In the genomic region with DNA sequence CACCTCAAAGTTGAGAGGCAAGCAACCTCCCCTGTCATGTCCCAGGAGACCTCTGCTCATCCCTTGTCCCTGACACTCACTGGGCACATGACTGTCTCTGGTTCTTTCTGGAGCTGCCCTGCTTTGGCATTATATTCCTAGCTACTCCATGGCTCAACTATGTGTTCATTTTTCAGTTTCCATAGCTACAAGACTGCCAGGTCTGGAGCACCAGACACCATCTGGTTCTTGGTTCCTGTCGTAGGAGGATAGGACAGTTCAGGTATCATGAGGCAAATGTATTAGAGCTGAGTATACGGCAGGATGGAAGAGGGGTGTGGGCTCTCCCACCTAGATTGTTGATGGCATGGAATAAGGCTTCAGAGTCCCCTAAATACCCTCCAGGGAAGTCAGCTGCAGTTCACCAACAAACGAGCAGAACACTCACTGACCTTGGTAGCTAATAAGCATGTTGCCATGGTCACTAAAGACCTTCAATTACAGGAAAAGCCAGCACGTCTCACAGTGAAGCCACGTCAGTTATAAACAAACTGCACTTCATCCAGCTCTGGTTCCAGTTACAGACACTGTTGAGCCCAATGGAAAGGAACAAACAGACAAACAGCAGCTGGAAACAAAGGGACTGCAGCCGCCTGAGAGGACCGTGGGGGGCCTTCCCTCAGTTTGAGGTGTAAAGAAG, we compare ENCODE assay signal across 10 mouse cellular contexts.
DNase-seq lines count a peak whose midpoint lies in the region; ATAC-seq and TF ChIP-seq lines count a peak whose summit lies in the region.
"Had no signal": no experiment of that assay in that cellular context is flagged by ENCODE, and none has a peak within 500 bp of the region (broad histone marks: within the 10 kb centered on the region; RNA-seq: fewer than 3 reads in every experiment).

No protein-coding gene starts in this region.

- H3K9me3 ChIP-seq in ES-Bruce4 (replicated peaks; ENCODE audit: control insufficient read depth, insufficient read depth, low read length, poor library complexity, severe bottlenecking), result no peaks in the 10 kb centered on the region
- no peaks in the 10 kb centered on the region for H3K9me3 ChIP-seq in forebrain, embryonic 11.5 days (ENCODE audit: control insufficient read depth, low read length)
- no peaks in the 10 kb centered on the region for H3K9me3 ChIP-seq in midbrain, embryonic 11.5 days (ENCODE audit: control insufficient read depth, low read length)

- no peaks in the 10 kb centered on the region for H3K36me3 ChIP-seq in ES-Bruce4 (ENCODE audit: control insufficient read depth, insufficient read depth, low read length, poor library complexity, severe bottlenecking)
- H3K36me3 ChIP-seq in forebrain, embryonic 11.5 days (ENCODE audit: control insufficient read depth, insufficient read depth, low read length), result no peaks in the 10 kb centered on the region
- H3K36me3 ChIP-seq in midbrain, embryonic 11.5 days (ENCODE audit: control insufficient read depth, insufficient read depth, low read length), result no peaks in the 10 kb centered on the region

- DNase-seq in cerebellum, postnatal 25 days, result peak; percentile 36 to 39
- DNase-seq in cerebellum, adult 18-20 months, result no peak
- DNase-seq in forebrain, embryonic 11.5 days (ENCODE audit: low spot score), result peak; percentile 31
- peak; percentile 83 for DNase-seq in midbrain, embryonic 11.5 days (ENCODE audit: low spot score, missing footprints)
- no peak for DNase-seq in spleen, adult 12 weeks (ENCODE audit: low spot score)
- no peak for DNase-seq in T-cell, adult 2 months (ENCODE audit: low spot score)

- H3K27me3 ChIP-seq in ES-Bruce4 (ENCODE audit: control insufficient read depth, insufficient read depth, low read length, poor library complexity, severe bottlenecking), result no peaks in the 10 kb centered on the region
- H3K27me3 ChIP-seq in forebrain, embryonic 11.5 days (ENCODE audit: control insufficient read depth, insufficient read depth, low read length), result no peaks in the 10 kb centered on the region
- H3K27me3 ChIP-seq in midbrain, embryonic 11.5 days (ENCODE audit: control insufficient read depth, insufficient read depth, low read length), result no peaks in the 10 kb centered on the region

- TF ChIP-seq POLR2A in ES-Bruce4 (IDR thresholded peaks at IDR 0.05; ENCODE audit: insufficient read depth, low read length), result no peak

- 0 out of 2 replicates have a peak, but pooled peaks have one; percentile 22 for TF ChIP-seq EP300 in ES-Bruce4 (IDR thresholded peaks at IDR 0.05; ENCODE audit: insufficient read depth, low read depth, low read length)

- no peak overlapping the region for H3K9ac ChIP-seq in ES-Bruce4 (ENCODE audit: low read depth, poor library complexity, severe bottlenecking)
- no peak overlapping the region for H3K9ac ChIP-seq in forebrain, embryonic 11.5 days (ENCODE audit: low read length)
- H3K9ac ChIP-seq in midbrain, embryonic 11.5 days (ENCODE audit: low read length), result no peak overlapping the region
- H3K9ac ChIP-seq: liver, embryonic 14.5 days had no signal

- H3K4me1 ChIP-seq in ES-Bruce4 (ENCODE audit: control insufficient read depth, insufficient read depth, low read length), result peaks cover 7% of the 10 kb centered on the region
- peaks cover 5% of the 10 kb centered on the region; the same call in 1 of the 2 replicates for H3K4me1 ChIP-seq in forebrain, embryonic 11.5 days (replicated peaks; ENCODE audit: control insufficient read depth, insufficient read depth, low read length)
- peaks cover 4% of the 10 kb centered on the region; the same call in 1 of the 2 replicates for H3K4me1 ChIP-seq in midbrain, embryonic 11.5 days (ENCODE audit: control insufficient read depth, insufficient read depth, low read length)

- H3K27ac ChIP-seq in ES-Bruce4 (ENCODE audit: insufficient read depth, low read length), result peak overlapping the region; percentile 89
- H3K27ac ChIP-seq in forebrain, embryonic 11.5 days (ENCODE audit: low read depth, low read length), result no peak overlapping the region
- H3K27ac ChIP-seq in midbrain, embryonic 11.5 days (ENCODE audit: low read depth, low read length), result no peak overlapping the region
- H3K27ac ChIP-seq: liver, embryonic 14.5 days had no signal

- TF ChIP-seq CTCF in ES-Bruce4 (IDR thresholded peaks at IDR 0.05; ENCODE audit: low read depth, low read length), result no peak

- WGBS in forebrain, embryonic 11.5 days, result 16% methylated on average over 7 of the region's 7 CpGs
- 21% methylated on average over 7 of the region's 7 CpGs for WGBS in midbrain, embryonic 11.5 days

- H3K4me3 ChIP-seq in ES-Bruce4 (ENCODE audit: low read depth, low read length), result no peak overlapping the region
- no peak overlapping the region for H3K4me3 ChIP-seq in forebrain, embryonic 11.5 days (ENCODE audit: low read depth, low read length)
- H3K4me3 ChIP-seq in midbrain, embryonic 11.5 days (ENCODE audit: low read depth, low read length), result no peak overlapping the region
- H3K4me3 ChIP-seq: erythroblast, embryonic 14.5 days had no signal

- no peak overlapping the region for H3K4me2 ChIP-seq in forebrain, embryonic 11.5 days (ENCODE audit: low read depth, low read length, severe bottlenecking)
- H3K4me2 ChIP-seq in midbrain, embryonic 11.5 days, result no peak overlapping the region

- ATAC-seq in forebrain, embryonic 11.5 days (replicated peaks; ENCODE audit: low FRiP score), result peak; percentile 72
- ATAC-seq in midbrain, embryonic 11.5 days (ENCODE audit: low FRiP score), result peak; percentile 61; the same call in 1 of the 2 replicates
- ATAC-seq in erythroblast, adult 5-6 weeks (replicated peaks; ENCODE audit: low FRiP score, poor library complexity, severe bottlenecking), result no peak

Comparison
In these comparisons a context has a peak if more than half of its experiments do, and no peak if none do; other contexts are left out.
1. DNase-seq: peak in cerebellum, postnatal 25 days (2 of 2), forebrain, embryonic 11.5 days (single experiment) and midbrain, embryonic 11.5 days (single experiment); none in cerebellum, adult 18-20 months (0 of 2), spleen, adult 12 weeks (single experiment) and T-cell, adult 2 months (single experiment).